Mouse (Mus musculus) heart, embryonic 10.5 days (tissue): Measurements from ENCODE around the gene Rpp14. TPM values are rescaled to one million over a fixed set of nuclear protein-coding genes. Genes with fewer than 3 reads are reported as not detected.

Experiments used
- DNase-seq: peaks from one replicate; pipeline ENCODE4 v3.0.0-alpha.2; 2017; ENCODE audit warnings: low spot score
- H3K27ac ChIP-seq: fragments of 300-500 bp; sonication (generic); 2 replicates; pipeline ENCODE4 v1.5.1; 2016; ENCODE audit warnings: mild to moderate bottlenecking
- H3K27me3 ChIP-seq: fragments of 300-500 bp; sonication (generic); 2 replicates; pipeline ENCODE4 v1.6.1; 2016; ENCODE audit warnings: mild to moderate bottlenecking; ENCODE audit not compliant: poor library complexity, insufficient read depth, severe bottlenecking
- H3K36me3 ChIP-seq: fragments of 300-500 bp; sonication (generic); 2 replicates; pipeline ENCODE4 v1.6.1; 2016; ENCODE audit warnings: mild to moderate bottlenecking, moderate library complexity
- H3K4me1 ChIP-seq: fragments of 300-500 bp; sonication (generic); 2 replicates; pipeline ENCODE4 v1.6.1; 2016; ENCODE audit warnings: mild to moderate bottlenecking
- H3K4me3 ChIP-seq: fragments of 300-500 bp; sonication (generic); 2 replicates; pipeline ENCODE4 v1.5.1; 2016; ENCODE audit warnings: mild to moderate bottlenecking, moderate library complexity
- H3K9me3 ChIP-seq: fragments of 300-500 bp; sonication (generic); 2 replicates; pipeline ENCODE4 v1.6.1; 2016; ENCODE audit warnings: mild to moderate bottlenecking, moderate library complexity
- WGBS: fragments of 180-500 bp; shearing (Covaris S2); methylation state at CpG from one replicate; pipeline ENCODE4 v1.1.7; 2016; 5-methylcytosine and 5-hydroxymethylcytosine counted together
- polyA plus RNA-seq: library from polyadenylated mRNA; unstranded; fragments of >200 nt; fragmentation: Nextera tagmentation; extraction: Ambion mirVana; gene quantifications from 2 replicates; pipeline ENCODE4 v1.2.1, GENCODE M21; 2016

Gene Rpp14
- polyA plus RNA-seq, 1 experiment from 2014 or later: 43.5 TPM

DNA sequence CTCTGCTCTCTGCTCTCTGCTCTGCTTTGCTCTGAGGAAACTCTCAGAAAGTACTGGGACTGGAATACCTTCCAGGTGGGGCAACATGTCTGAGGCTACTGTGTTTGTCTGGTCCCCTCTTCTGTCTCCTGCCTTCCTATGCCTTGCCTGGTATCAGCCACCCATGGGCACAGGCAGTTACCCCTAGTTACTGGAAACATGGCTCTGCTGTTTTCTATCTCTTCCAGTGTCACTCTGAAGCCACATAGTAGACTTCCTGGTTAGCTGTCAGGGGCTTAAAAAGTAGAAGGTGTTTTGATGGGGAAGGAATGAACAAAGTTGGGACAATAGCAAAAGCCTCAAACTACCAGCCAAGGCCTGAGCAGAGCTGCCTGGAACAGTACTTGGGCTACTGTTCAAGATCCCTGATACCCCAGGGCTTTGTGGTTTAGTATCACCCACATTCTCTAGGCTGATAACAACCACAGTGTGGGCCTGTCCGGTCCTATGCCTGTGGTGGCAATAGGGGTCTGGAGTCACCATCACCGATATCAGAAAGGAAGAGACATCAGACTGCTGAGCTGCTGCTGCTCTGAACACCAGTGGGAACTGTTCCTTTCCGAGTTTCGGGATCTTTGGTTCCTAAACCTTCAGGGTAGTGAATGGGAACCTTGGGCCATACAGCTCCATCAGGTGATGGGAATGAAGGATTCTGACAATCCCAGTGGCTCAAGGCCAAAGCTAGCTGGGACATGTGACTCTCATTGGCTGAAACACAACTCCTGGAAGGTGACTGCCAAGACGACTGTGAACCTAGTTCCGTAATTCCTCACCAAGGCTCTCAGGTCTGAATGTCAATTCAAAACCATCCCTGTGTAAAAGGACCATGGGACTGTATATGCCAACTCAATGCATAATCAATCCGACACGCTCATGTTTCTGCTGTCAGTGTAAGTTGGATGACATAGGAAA lies 16.1 kb upstream of the Rpp14 start:
- 79% methylated on average over 8 of the region's 8 CpGs for WGBS
- Histone ChIP-seq H3K36me3 (no peaks in the 10 kb centered on the region), H3K27ac (no peak overlapping the region), H3K9me3 (no peaks in the 10 kb centered on the region), H3K4me3 (no peak overlapping the region), H3K27me3 (no peaks in the 10 kb centered on the region), H3K4me1 (peaks cover 9% of the 10 kb centered on the region; the same call in 1 of the 2 replicates)
- no peak for DNase-seq

DNA sequence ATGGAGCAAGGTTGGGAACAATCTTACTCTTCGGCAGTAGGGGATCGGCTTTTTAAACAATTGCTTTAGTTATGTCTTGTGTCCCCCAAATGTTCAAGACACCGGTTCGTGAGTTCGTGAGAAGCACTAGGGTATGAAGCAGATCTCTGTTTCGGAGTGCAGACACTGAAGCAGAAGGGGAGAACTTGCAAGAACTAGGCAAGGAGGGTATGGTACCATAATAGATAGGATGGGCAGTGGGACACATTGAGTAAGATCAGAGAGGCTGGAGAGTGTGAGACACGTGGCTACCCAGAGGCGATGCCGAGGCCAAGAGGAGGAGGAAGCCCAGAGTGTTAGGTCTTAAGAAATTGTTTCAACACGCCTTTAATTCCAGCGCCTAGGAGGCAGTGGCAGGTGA lies 551 bp downstream of the Rpp14 start:
- no peak for DNase-seq
- Histone ChIP-seq H3K36me3 (peaks cover 23% of the 10 kb centered on the region), H3K27me3 (no peaks in the 10 kb centered on the region), H3K9me3 (no peaks in the 10 kb centered on the region), H3K4me1 (peaks cover 12% of the 10 kb centered on the region), H3K4me3 (peak overlapping the region; percentile 83), H3K27ac (peak overlapping the region; percentile 97)
- 5% methylated on average over 11 of the region's 11 CpGs for WGBS

DNA sequence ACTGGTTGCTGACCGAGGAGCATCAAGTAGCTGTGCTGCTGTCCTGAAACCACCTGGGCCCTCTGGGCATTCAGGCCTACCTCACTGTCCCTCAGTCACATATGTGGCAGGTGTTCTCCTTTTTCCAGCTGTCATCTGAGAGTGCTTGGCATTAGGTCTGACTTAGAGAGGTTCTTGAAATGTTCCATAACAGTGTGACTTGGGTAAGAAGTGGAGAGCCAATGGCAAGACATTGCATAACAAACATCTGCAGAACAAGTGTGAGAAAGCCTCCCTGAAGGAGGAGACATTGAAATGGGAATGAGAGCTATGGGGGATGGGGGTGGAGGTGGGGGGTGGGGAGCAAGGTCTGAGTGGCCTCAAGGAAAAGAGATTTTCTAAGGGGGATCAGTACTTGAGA lies 2.8 kb downstream of the Rpp14 start:
- Histone ChIP-seq H3K9me3 (no peaks in the 10 kb centered on the region), H3K4me1 (peaks cover 12% of the 10 kb centered on the region), H3K27ac (no peak overlapping the region), H3K4me3 (no peak overlapping the region), H3K36me3 (peaks cover 39% of the 10 kb centered on the region), H3K27me3 (no peaks in the 10 kb centered on the region)
- 85% methylated on average over 1 of the region's 1 CpGs for WGBS
- DNase-seq: no peak

DNA sequence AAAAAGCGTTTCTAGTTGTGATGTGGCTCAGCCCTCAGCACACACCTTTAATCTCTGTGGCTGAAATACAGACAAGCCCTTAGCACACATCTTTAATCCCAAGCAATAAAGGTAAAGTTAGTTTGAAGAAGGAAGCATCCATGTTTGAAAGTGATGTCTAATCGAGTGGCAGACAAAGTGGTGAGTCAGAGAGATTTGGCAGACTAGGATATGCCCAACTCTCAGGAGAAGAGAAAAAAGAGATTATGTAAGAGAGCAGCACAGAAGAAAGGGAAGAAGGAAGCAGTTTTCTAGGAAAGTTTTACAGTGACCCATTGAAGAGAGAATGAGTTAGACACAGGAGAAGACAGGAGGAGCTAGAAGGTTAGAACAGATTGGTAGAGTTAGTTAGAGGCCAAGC lies 8.8 kb downstream of the Rpp14 start:
- H3K27ac ChIP-seq: no peak overlapping the region
- no peak overlapping the region for H3K4me3 ChIP-seq
- DNase-seq: no peak
- no peaks in the 10 kb centered on the region for H3K4me1 ChIP-seq
- H3K36me3 ChIP-seq: peaks cover 61% of the 10 kb centered on the region
- no peaks in the 10 kb centered on the region for H3K9me3 ChIP-seq
- WGBS: 93% methylated on average over 2 of the region's 2 CpGs
- no peaks in the 10 kb centered on the region for H3K27me3 ChIP-seq

DNA sequence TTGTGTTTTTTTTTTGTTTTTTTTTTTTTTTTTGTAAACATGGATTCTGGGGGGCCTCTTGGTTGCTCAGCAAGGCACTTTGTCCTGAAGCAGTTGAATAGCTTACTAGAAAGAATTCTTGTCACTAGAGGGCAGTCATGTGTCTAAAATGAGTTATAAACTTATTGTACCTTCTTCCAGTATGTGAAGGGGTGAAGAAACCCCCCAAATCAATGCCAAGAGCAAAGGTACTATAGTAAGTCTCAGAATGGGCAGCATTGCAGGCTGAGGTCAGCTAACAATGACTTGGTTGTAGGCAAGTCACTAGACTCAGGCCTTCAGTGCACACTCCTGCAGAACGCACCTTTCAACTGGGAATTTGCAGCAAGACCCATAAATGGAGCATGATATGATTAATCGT lies 12.4 kb downstream of the Rpp14 start:
- Histone ChIP-seq H3K9me3 (no peaks in the 10 kb centered on the region), H3K27me3 (no peaks in the 10 kb centered on the region), H3K36me3 (peaks cover 33% of the 10 kb centered on the region), H3K4me1 (peaks cover 7% of the 10 kb centered on the region; the same call in 1 of the 2 replicates), H3K4me3 (no peak overlapping the region), H3K27ac (no peak overlapping the region)
- WGBS: 89% methylated on average over 2 of the region's 2 CpGs
- no peak for DNase-seq

DNA sequence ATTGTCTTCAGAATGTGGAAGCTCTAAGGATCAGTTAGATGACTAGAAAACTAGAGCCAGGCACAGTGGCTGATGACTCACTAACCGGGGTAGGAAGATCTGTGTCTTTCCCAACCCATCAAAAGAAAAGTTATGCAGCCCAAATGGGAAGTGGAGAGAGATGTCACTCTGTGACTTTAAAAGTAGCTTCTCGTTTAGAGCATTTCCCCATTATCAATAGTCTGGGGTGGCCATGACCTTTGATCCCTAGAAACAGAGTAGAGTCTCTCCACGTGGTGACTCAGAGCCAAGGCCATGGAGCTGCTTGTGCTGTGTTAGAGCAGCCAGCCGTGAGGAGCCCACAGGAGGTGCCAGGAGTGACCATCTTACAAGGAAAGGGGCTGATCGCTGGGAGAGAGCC lies 13.3 kb downstream of the Rpp14 start:
- Histone ChIP-seq H3K27me3 (no peaks in the 10 kb centered on the region), H3K9me3 (no peaks in the 10 kb centered on the region), H3K4me3 (no peak overlapping the region), H3K4me1 (peaks cover 9% of the 10 kb centered on the region; the same call in 1 of the 2 replicates), H3K27ac (no peak overlapping the region), H3K36me3 (peaks cover 28% of the 10 kb centered on the region)
- 52% methylated on average over 5 of the region's 5 CpGs for WGBS
- DNase-seq: no peak

DNA sequence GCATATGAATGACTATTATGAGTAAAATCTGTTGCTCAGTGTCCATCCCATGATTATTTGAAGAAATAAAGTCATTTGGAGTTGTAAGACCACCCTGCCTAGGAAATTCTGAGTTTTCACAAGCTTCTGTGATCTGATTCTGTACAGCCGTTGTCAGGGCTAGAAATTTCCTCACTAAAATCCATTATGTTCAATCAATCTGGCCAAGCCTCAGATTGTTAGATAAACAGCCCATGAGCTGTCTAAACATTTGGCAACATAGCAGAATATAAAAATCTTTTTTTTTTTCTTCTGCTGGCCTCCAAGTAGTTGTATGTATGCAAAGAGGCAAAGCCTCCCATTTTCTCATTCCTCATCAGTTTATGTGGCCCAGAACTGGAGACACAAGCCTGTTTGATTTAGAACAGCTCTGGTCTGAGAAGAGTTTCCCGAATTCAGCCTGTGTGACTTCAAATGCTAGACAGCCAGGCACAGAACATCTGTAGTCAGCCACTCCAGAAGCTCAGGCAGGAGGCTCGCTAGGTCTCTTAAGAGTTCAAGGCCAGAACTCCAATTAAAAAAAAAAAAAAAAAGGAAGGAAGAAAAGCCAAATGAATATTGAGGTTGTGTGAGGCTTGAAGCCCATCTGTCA lies 14.9 kb downstream of the Rpp14 start:
- H3K9me3 ChIP-seq: no peaks in the 10 kb centered on the region
- H3K27ac ChIP-seq: no peak overlapping the region
- H3K4me1 ChIP-seq: peaks cover 9% of the 10 kb centered on the region; the same call in 1 of the 2 replicates
- WGBS: 63% methylated on average over 3 of the region's 3 CpGs
- no peak for DNase-seq
- H3K4me3 ChIP-seq: no peak overlapping the region
- H3K36me3 ChIP-seq: peaks cover 12% of the 10 kb centered on the region
- no peaks in the 10 kb centered on the region for H3K27me3 ChIP-seq

DNA sequence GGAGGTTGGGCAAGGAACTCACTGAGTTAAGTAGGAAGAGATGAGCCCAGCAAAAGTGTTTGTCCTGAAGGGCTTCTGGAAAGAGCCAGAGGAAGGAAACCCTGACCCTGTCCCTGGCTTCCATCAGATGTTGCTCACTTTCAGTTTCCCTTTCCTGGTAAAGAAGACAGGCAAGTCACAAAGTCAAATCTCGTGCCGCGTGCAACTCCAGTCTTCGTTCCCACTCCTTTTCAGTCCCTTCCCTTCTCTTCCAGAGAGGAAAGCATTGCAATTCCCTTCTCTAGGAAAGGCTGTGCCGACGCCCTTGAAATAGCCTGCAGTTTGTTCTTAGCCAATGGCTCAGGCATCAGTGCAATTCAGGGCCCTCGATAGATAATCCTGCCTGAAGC lies 15.4 kb downstream of the Rpp14 start:
- Histone ChIP-seq H3K36me3 (peaks cover 7% of the 10 kb centered on the region), H3K9me3 (no peaks in the 10 kb centered on the region), H3K27ac (0 out of 2 replicates have a peak overlapping the region, but pooled peaks have one; percentile 42), H3K27me3 (no peaks in the 10 kb centered on the region), H3K4me3 (no peak overlapping the region), H3K4me1 (peaks cover 9% of the 10 kb centered on the region; the same call in 1 of the 2 replicates)
- WGBS: 45% methylated on average over 7 of the region's 7 CpGs
- no peak for DNase-seq

DNA sequence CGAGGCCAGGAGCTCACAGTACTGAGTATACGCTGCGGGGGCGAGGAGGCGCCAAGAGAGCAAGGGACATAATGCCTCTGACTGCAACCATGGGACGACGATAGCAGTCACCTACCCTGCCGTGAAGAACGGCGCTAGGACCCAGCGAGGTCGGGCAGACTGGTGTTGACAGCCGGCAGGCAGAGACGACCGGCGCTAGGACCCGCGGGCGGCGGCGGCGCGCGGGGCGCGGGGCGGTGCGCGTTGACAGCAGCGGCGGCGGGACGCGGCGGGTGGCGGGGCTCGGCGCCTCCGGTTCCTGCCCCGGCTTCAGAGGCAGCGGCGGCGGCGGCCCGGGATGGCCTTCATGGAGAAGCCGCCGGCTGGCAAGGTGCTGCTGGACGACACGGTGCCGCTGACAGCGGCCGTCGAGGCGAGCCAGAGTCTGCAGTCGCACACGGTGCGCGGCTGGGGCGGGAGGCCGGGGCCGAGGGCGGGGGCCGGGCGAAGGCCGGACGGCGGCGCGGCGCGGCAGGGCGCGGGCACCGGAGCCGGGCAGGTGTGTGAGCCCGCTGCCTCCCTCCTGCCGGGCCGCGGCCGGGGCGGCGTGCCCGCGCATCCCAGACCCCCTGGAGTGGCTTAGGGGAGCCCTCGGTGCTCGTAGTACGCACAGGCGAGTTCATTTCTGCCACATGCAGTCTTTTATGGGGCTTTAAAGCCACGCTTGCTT lies 18.0 kb downstream of the Rpp14 start, which contains the start of gene Pxk:
Gene Pxk, plus strand, starts transcription at position 234 of the 709 bp plus-strand sequence.
- DNase-seq: peak; percentile 97
- Histone ChIP-seq H3K9me3 (no peaks in the 10 kb centered on the region), H3K27me3 (no peaks in the 10 kb centered on the region), H3K4me3 (peak within 1 kb of the TSS; percentile 97), H3K4me1 (peaks cover 10% of the 10 kb centered on the region; the same call in 1 of the 2 replicates), H3K27ac (peak within 1 kb of the TSS; percentile 93), H3K36me3 (no peaks in the 10 kb centered on the region)
- WGBS: under 1% methylated on average over 89 of the region's 89 CpGs

DNA sequence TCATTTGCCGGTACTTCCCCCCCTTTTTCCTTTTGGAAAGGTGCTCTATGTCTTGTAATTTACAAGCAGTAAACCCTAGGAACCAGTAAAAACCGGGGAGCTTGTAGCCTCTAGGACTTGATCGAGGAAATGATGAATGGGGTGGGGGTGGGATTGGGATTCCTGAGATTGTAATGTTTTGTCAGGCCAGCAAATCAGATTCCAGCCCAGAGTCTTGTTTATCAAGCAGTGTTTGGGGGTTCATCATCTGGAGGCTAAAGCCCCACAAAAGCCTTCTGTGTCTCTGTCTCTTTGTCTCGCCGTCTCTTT lies 18.5 kb downstream of the Rpp14 start:
- H3K36me3 ChIP-seq: no peaks in the 10 kb centered on the region
- no peaks in the 10 kb centered on the region for H3K9me3 ChIP-seq
- 3% methylated on average over 5 of the region's 5 CpGs for WGBS
- peak overlapping the region; percentile 97 for H3K4me3 ChIP-seq
- DNase-seq: no peak
- H3K27ac ChIP-seq: peak overlapping the region; percentile 93
- peaks cover 12% of the 10 kb centered on the region; the same call in 1 of the 2 replicates for H3K4me1 ChIP-seq
- H3K27me3 ChIP-seq: no peaks in the 10 kb centered on the region

DNA sequence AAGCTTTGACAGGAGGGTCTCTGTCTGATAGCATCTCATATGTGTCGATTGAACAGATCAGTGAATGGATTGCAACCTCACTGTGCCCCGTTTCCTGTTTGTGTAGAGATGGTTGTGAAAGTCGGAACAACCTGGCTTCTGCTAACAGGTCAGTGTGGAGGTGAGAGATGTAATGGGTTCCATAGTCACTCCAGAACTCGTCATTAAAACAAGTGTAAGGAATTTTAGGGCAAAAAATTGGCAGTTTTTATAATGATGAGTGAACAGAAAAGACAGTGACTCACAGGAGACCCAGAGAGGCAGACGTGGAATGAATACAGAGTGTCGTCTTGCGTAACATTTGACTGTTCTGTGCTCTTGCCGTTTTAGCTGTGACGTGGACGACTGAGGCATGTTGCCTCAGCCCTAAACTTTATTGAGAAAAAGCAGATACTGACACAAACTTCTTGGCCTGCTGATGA lies 19.4 kb downstream of the Rpp14 start:
- Histone ChIP-seq H3K9me3 (no peaks in the 10 kb centered on the region), H3K4me3 (peak overlapping the region; percentile 97; the same call in 1 of the 2 replicates), H3K27me3 (no peaks in the 10 kb centered on the region), H3K4me1 (peaks cover 12% of the 10 kb centered on the region; the same call in 1 of the 2 replicates), H3K36me3 (no peaks in the 10 kb centered on the region), H3K27ac (no peak overlapping the region)
- no peak for DNase-seq
- 70% methylated on average over 10 of the region's 10 CpGs for WGBS

DNA sequence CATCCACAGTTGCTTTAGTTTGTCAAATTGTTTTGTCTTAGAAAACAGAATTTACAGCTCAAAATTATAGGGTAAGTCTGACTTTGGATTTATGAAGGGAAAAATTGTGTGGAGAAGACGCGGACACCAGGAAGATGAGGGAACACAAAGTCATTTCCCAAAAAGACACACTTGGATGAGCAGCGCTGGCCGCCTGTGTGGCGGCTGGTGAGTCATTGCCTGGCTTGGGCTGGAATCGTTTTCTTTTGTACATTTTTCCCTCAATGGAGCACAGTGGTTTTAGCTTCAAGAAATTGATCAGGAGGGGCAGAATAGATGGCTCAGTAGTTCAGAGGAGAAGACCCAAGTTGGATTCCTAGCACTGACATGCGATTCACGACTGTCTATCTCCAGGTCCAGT lies 21.7 kb downstream of the Rpp14 start:
- 89% methylated on average over 8 of the region's 8 CpGs for WGBS
- no peaks in the 10 kb centered on the region for H3K27me3 ChIP-seq

More for the DNA sequence above, 21.7 kb downstream of the Rpp14 start:
- H3K4me3 ChIP-seq: no peak overlapping the region
- H3K9me3 ChIP-seq: no peaks in the 10 kb centered on the region
- no peak overlapping the region for H3K27ac ChIP-seq
- H3K36me3 ChIP-seq: 0 out of 2 replicates have a peak, but pooled peaks cover 3% of the 10 kb centered on the region
- peaks cover 6% of the 10 kb centered on the region; the same call in 1 of the 2 replicates for H3K4me1 ChIP-seq
- no peak for DNase-seq
